Mouse (Mus musculus): ENCODE data around the gene Hist1h4h. TPM values are rescaled to one million over a fixed set of nuclear protein-coding genes. Genes with fewer than 3 reads are reported as not detected.
"Not testable (repeated sequence)": the region's sequence is repeated elsewhere in the genome, so short reads cannot be mapped to it uniquely, and the experiment has no call there.

Gene Hist1h4h
- polyA plus RNA-seq, 1 experiment from 2014 or later, result 2.8 TPM

GRCm38 (mm10) chr13:23554925-23555838 is 24.3 kb downstream of the Hist1h4h start:
- Histone ChIP-seq H3K9me3 (no peaks in the 10 kb centered on the region), H3K27me3 (ENCODE audit: insufficient read depth, poor library complexity, severe bottlenecking) (no peaks in the 10 kb centered on the region), H3K27ac (peak overlapping the region; percentile 90), H3K36me3 (no peaks in the 10 kb centered on the region), H3K4me1 (peaks cover 15% of the 10 kb centered on the region; the same call in 1 of the 2 replicates), H3K4me3 (peak overlapping the region; percentile 68)
- DNase-seq (ENCODE audit: low spot score), result peak; percentile 94
- under 1% methylated on average over 54 of the region's 54 CpGs for WGBS

- under 1% methylated on average over 18 of the region's 18 CpGs for WGBS
Measured at GRCm38 (mm10) chr13:23555839-23556416, 25.1 kb downstream of the Hist1h4h start.

GRCm38 (mm10) chr13:23556906-23557305 is 26.1 kb downstream of the Hist1h4h start:
- H3K27me3 ChIP-seq (ENCODE audit: insufficient read depth, poor library complexity, severe bottlenecking), result no peaks in the 10 kb centered on the region
- H3K4me3 ChIP-seq, result peak overlapping the region; percentile 27; the same call in 1 of the 2 replicates
- H3K4me1 ChIP-seq, result peaks cover 9% of the 10 kb centered on the region; the same call in 1 of the 2 replicates
- H3K27ac ChIP-seq, result peak overlapping the region; percentile 90
- DNase-seq (ENCODE audit: low spot score), result no peak
- WGBS, result 59% methylated on average over 3 of the region's 3 CpGs
- H3K9me3 ChIP-seq, result no peaks in the 10 kb centered on the region
- no peaks in the 10 kb centered on the region for H3K36me3 ChIP-seq

More at GRCm38 (mm10) chr13:23555839-23556416, 25.1 kb downstream of the Hist1h4h start:
- no peaks in the 10 kb centered on the region for H3K27me3 ChIP-seq (ENCODE audit: insufficient read depth, poor library complexity, severe bottlenecking)
- H3K4me1 ChIP-seq, result peaks cover 10% of the 10 kb centered on the region; the same call in 1 of the 2 replicates
- no peaks in the 10 kb centered on the region for H3K9me3 ChIP-seq
- DNase-seq (ENCODE audit: low spot score), result peak; percentile 86
- peak overlapping the region; percentile 68 for H3K4me3 ChIP-seq
- no peaks in the 10 kb centered on the region for H3K36me3 ChIP-seq
- H3K27ac ChIP-seq, result peak overlapping the region; percentile 90

GRCm38 (mm10) chr13:23560699-23561098 is 29.8 kb downstream of the Hist1h4h start:
- WGBS, result 44% methylated on average over 2 of the region's 2 CpGs
- not testable (repeated sequence) for H3K27ac ChIP-seq; H3K4me3 ChIP-seq; H3K9me3 ChIP-seq; H3K27me3 ChIP-seq (ENCODE audit: insufficient read depth, poor library complexity, severe bottlenecking); H3K36me3 ChIP-seq; H3K4me1 ChIP-seq; DNase-seq (ENCODE audit: low spot score)

- H3K27ac ChIP-seq; H3K27me3 ChIP-seq (ENCODE audit: insufficient read depth, poor library complexity, severe bottlenecking); H3K9me3 ChIP-seq; H3K36me3 ChIP-seq; DNase-seq (ENCODE audit: low spot score); H3K4me1 ChIP-seq: not testable (repeated sequence)
- H3K4me3 ChIP-seq, result peak overlapping the region; percentile 55
- WGBS, result 0% methylated on average over 2 of the region's 5 CpGs
Measured at GRCm38 (mm10) chr13:23561531-23561882, 30.7 kb downstream of the Hist1h4h start.

GRCm38 (mm10) chr13:23561883-23562659 is 31.2 kb downstream of the Hist1h4h start, which contains the start of gene Hist1h3e:
Hist1h3e (minus strand) TSS chr13:23562369.
- H3K36me3 ChIP-seq; H3K4me1 ChIP-seq; H3K9me3 ChIP-seq; H3K27me3 ChIP-seq (ENCODE audit: insufficient read depth, poor library complexity, severe bottlenecking): not testable (repeated sequence)
- peak; percentile 98 for DNase-seq (ENCODE audit: low spot score)
- Histone ChIP-seq H3K27ac (peak within 1 kb of the TSS; percentile 95), H3K4me3 (peak within 1 kb of the TSS; percentile 55)
- WGBS, result under 1% methylated on average over 64 of the region's 67 CpGs

GRCm38 (mm10) chr13:23562699-23563462 is 32.0 kb downstream of the Hist1h4h start:
- Histone ChIP-seq H3K36me3 (no peaks in the 10 kb centered on the region), H3K9me3 (no peaks in the 10 kb centered on the region), H3K4me3 (peak overlapping the region; percentile 55), H3K27ac (peak overlapping the region; percentile 95), H3K27me3 (ENCODE audit: insufficient read depth, poor library complexity, severe bottlenecking) (no peaks in the 10 kb centered on the region), H3K4me1 (no peaks in the 10 kb centered on the region)
- no peak for DNase-seq (ENCODE audit: low spot score)
- WGBS, result 3% methylated on average over 18 of the region's 18 CpGs

- no peaks in the 10 kb centered on the region for H3K27me3 ChIP-seq (ENCODE audit: insufficient read depth, poor library complexity, severe bottlenecking)
- no peak for DNase-seq (ENCODE audit: low spot score)
- H3K4me3 ChIP-seq, result no peak overlapping the region
- 87% methylated on average over 2 of the region's 2 CpGs for WGBS
- H3K36me3 ChIP-seq, result no peaks in the 10 kb centered on the region
- H3K4me1 ChIP-seq, result no peaks in the 10 kb centered on the region
- peak overlapping the region; percentile 95 for H3K27ac ChIP-seq
- no peaks in the 10 kb centered on the region for H3K9me3 ChIP-seq
Measured at GRCm38 (mm10) chr13:23564482-23564881, 33.6 kb downstream of the Hist1h4h start.

- WGBS, result 4% methylated on average over 27 of the region's 41 CpGs
- not testable (repeated sequence) for H3K27me3 ChIP-seq (ENCODE audit: insufficient read depth, poor library complexity, severe bottlenecking); H3K9me3 ChIP-seq; DNase-seq (ENCODE audit: low spot score); H3K4me1 ChIP-seq; H3K36me3 ChIP-seq
- Histone ChIP-seq H3K4me3 (peak overlapping the region; percentile 50), H3K27ac (peak overlapping the region; percentile 90)
Measured at GRCm38 (mm10) chr13:23570261-23571021, 39.6 kb downstream of the Hist1h4h start.

GRCm38 (mm10) chr13:23571022-23571503 is 40.2 kb downstream of the Hist1h4h start, which contains the start of the genes Hist1h2ae and Hist1h2bg:
Hist1h2ae (minus strand) TSS chr13:23571220.
Hist1h2bg (plus strand) TSS chr13:23571396.
- Histone ChIP-seq H3K27me3 (ENCODE audit: insufficient read depth, poor library complexity, severe bottlenecking) (no peaks in the 10 kb centered on the region), H3K9me3 (no peaks in the 10 kb centered on the region), H3K27ac (peak within 1 kb of the TSS; percentile 90), H3K36me3 (no peaks in the 10 kb centered on the region), H3K4me1 (no peaks in the 10 kb centered on the region; the same call in 1 of the 2 replicates), H3K4me3 (peak within 1 kb of the TSS; percentile 58)
- peak; percentile 89 for DNase-seq (ENCODE audit: low spot score)
- WGBS, result under 1% methylated on average over 18 of the region's 18 CpGs

- H3K36me3 ChIP-seq; DNase-seq (ENCODE audit: low spot score); H3K27me3 ChIP-seq (ENCODE audit: insufficient read depth, poor library complexity, severe bottlenecking); H3K4me1 ChIP-seq; H3K9me3 ChIP-seq: not testable (repeated sequence)
- Histone ChIP-seq H3K27ac (peak overlapping the region; percentile 90), H3K4me3 (peak overlapping the region; percentile 58)
- 3% methylated on average over 16 of the region's 34 CpGs for WGBS
Measured at GRCm38 (mm10) chr13:23571504-23572217, 40.8 kb downstream of the Hist1h4h start.
